Mouse (Mus musculus): ENCODE measurements at regions not wholly inside any gene's neighbourhood (a gene's known extent, or its start where the extent isn't known, plus 50 kb on each side); places are given as distances from the start of the nearest gene placed in this dataset.

DNA sequence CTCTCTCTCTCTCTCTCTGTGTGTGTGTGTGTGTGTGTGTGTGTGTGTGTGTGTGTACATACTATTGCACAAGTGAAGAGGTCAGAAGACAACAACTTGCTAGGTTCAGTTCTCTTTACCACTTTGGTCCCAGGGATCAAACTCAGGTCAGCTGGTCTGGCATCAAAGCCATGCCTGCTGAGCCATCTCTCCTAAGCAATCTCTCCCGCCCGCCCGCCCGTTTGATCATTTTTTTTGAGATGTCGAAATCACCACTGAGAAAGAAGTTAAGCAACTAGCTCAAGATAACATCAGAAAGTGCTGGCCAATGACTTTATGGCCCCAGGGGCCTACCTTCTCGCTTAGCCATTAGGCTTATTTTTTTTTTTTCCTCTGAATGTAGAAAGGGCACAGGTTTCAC lies 59.3 kb upstream of the Magi3 start:
- TF ChIP-seq SMC3 (IDR thresholded peaks at IDR 0.05; ENCODE audit: low read depth, low read length) (no peak), GATA1 (IDR thresholded peaks at IDR 0.05; ENCODE audit: low read depth, low read length) (no peak), SIN3A (IDR thresholded peaks at IDR 0.05; ENCODE audit: low read length) (no peak), USF1 (IDR thresholded peaks at IDR 0.05; ENCODE audit: low read depth, low read length) (no peak), POLR2A (IDR thresholded peaks at IDR 0.05; ENCODE audit: control insufficient read depth in 1 of 2, insufficient read depth in 1 of 2, low read depth in 1 of 2, low read length in 2 of 2, poor library complexity in 1 of 2) (no peak), MXI1 (IDR thresholded peaks at IDR 0.05; ENCODE audit: low read depth, low read length) (no peak), CTCF (IDR thresholded peaks at IDR 0.05 in 2 of 3, conservative IDR thresholded peaks at IDR 0.05 in 1 of 3; ENCODE audit: control insufficient read depth in 1 of 3, insufficient read depth in 1 of 3, low read depth in 2 of 3, low read length in 3 of 3, poor library complexity in 1 of 3, severe bottlenecking in 1 of 3) (no peak), ELF1 (IDR thresholded peaks at IDR 0.05; ENCODE audit: low read depth, low read length) (no peak)

All from MEL (cell line).